Mouse (Mus musculus): ENCODE data around the gene Gramd1b.

GRCm38 (mm10) chr9:40272822-40273221, 258.4 kb downstream of the Gramd1b start:
- TF ChIP-seq CTCF (IDR thresholded peaks at IDR 0.05; ENCODE audit: low read depth) (no peak), EP300 (IDR thresholded peaks at IDR 0.05; ENCODE audit: low read depth) (no peak)

All from heart, postnatal 0 days (tissue).